Mouse (Mus musculus) Patski (cell line): Measurements from ENCODE around the gene Xcr1. TPM values are rescaled to one million over a fixed set of nuclear protein-coding genes. Genes with fewer than 3 reads are reported as not detected.

ENCODE experiments used
- ATAC-seq: fragments of 100-300 bp; one replicate; pipeline ENCODE4 v1.8.0; 2021
- CTCF ChIA-PET: fragments of 350-600 bp; sonication (Branson Sonifier 250); formaldehyde crosslinking; loops from one replicate; lab custom pipeline; 2022; ENCODE audit warnings: inconsistent platforms; lab: Charles Lee
- POLR2A ChIA-PET: fragments of 350-600 bp; sonication (Branson Sonifier 250); formaldehyde crosslinking; loops from one replicate; lab custom pipeline; 2022; ENCODE audit warnings: antibody characterized with exemption, inconsistent platforms; lab: Charles Lee
- DNase-seq: peaks from one replicate; pipeline ENCODE4 v3.0.0-alpha.2; 2011; ENCODE audit warnings: low read depth, low spot score
- H3K27me3 ChIP-seq: fragments of 371-371 bp; one replicate; pipeline ENCODE4 v1.5.1; 2021
- CTCF ChIP-seq: fragments of 100-300 bp; IDR thresholded peaks from one replicate; pipeline ENCODE4 v1.5.1; 2021
- in situ Hi-C: fragments of 300-500 bp; cut with MboI; formaldehyde crosslinking; loops from 3 replicates; pipeline ENCODE4 v1.11.1; 2018; ENCODE audit warnings: low pct_unique_long_range_greater_than_20kb, mixed read lengths
- polyA plus RNA-seq: library from polyadenylated mRNA; unstranded; gene quantifications from one replicate; pipeline ENCODE4 v1.2.3, GENCODE M21; 2021

Xcr1 gene
- polyA plus RNA-seq, 1 experiment from 2014 or later: 0.12 TPM

GRCm38 (mm10) chr9:123814821-123815220 is 47.0 kb downstream of the Xcr1 start:
- no peak for ATAC-seq
- H3K27me3 ChIP-seq: no peaks in the 10 kb centered on the region
- in situ Hi-C loops: no loop called here
- TF ChIP-seq CTCF: no peak
- CTCF ChIA-PET: no interaction called here
- DNase-seq: no peak
- POLR2A ChIA-PET: interaction anchor here (1.5 kb wide), 1 partner anchor 18 kb away, joined by 3 read pairs; no protein-coding TSS in a partner anchor

GRCm38 (mm10) chr9:123814326-123814725 is 47.5 kb downstream of the Xcr1 start:
- DNase-seq: no peak
- in situ Hi-C loops: no loop called here
- ChIA-PET POLR2A (no interaction called here), CTCF (no interaction called here)
- no peaks in the 10 kb centered on the region for H3K27me3 ChIP-seq
- ATAC-seq: no peak
- no peak for TF ChIP-seq CTCF

- in situ Hi-C loops: no loop called here
- H3K27me3 ChIP-seq: no peaks in the 10 kb centered on the region
- ChIA-PET POLR2A (no interaction called here), CTCF (no interaction called here)
- TF ChIP-seq CTCF: no peak
- no peak for DNase-seq
- ATAC-seq: no peak
Measured at GRCm38 (mm10) chr9:123811831-123812230, 50.0 kb downstream of the Xcr1 start.

- no peak for TF ChIP-seq CTCF
- CTCF ChIA-PET: no interaction called here
- in situ Hi-C loops: no loop called here
- ATAC-seq (no peak), DNase-seq (no peak)
- POLR2A ChIA-PET: interaction anchor here (0.5 kb wide), 1 partner anchor 283 kb away, joined by 5 read pairs; no protein-coding TSS in a partner anchor
- H3K27me3 ChIP-seq: no peaks in the 10 kb centered on the region
Measured at GRCm38 (mm10) chr9:123808583-123808982, 53.2 kb downstream of the Xcr1 start.

- ATAC-seq: no peak
- in situ Hi-C loops: no loop called here
- CTCF ChIA-PET: interaction anchor here (1.3 kb wide), 1 partner anchor 16 kb away, joined by 3 read pairs; no protein-coding TSS in a partner anchor
- POLR2A ChIA-PET: no interaction called here
- no peak for DNase-seq
- no peak for TF ChIP-seq CTCF
- H3K27me3 ChIP-seq: no peaks in the 10 kb centered on the region
Measured at GRCm38 (mm10) chr9:123806267-123806666, 55.6 kb downstream of the Xcr1 start, which contains the start of gene Cxcr6. Gene Cxcr6 (plus strand): TSS chr9:123806475.

- no peak for ATAC-seq
- H3K27me3 ChIP-seq: no peaks in the 10 kb centered on the region
- ChIA-PET CTCF (no interaction called here), POLR2A (no interaction called here)
- no peak for TF ChIP-seq CTCF
- in situ Hi-C loops: no loop called here
- DNase-seq: no peak
Measured at GRCm38 (mm10) chr9:123805241-123805640, 56.6 kb downstream of the Xcr1 start.

- ATAC-seq (no peak), DNase-seq (no peak)
- POLR2A ChIA-PET: no interaction called here
- TF ChIP-seq CTCF: no peak
- CTCF ChIA-PET: interaction anchor here (0.8 kb wide), 1 partner anchor 42 kb away, joined by 3 read pairs; no protein-coding TSS in a partner anchor
- in situ Hi-C loops: no loop called here
- H3K27me3 ChIP-seq: no peaks in the 10 kb centered on the region
Measured at GRCm38 (mm10) chr9:123802896-123803295, 58.9 kb downstream of the Xcr1 start.

- in situ Hi-C loops: no loop called here
Measured at GRCm38 (mm10) chr9:123802421-123802820, 59.4 kb downstream of the Xcr1 start.

More at GRCm38 (mm10) chr9:123802421-123802820, 59.4 kb downstream of the Xcr1 start:
- ChIA-PET CTCF (interaction anchor here (0.8 kb wide), 1 partner anchor 42 kb away, joined by 3 read pairs; no protein-coding TSS in a partner anchor), POLR2A (no interaction called here)
- no peak for TF ChIP-seq CTCF
- ATAC-seq (no peak), DNase-seq (no peak)
- H3K27me3 ChIP-seq: no peaks in the 10 kb centered on the region

Other genes starting within 250 kb of the Xcr1 start
- gene Slc6a20b, start 229.5 kb downstream of the Xcr1 start, polyA plus RNA-seq: 0.37 TPM
- gene Ccr9, start 183.6 kb downstream of the Xcr1 start, polyA plus RNA-seq: 0.01 TPM
- gene Slc6a20a, start 183.1 kb downstream of the Xcr1 start, polyA plus RNA-seq: not detected
- gene Lztfl1, start 144.3 kb downstream of the Xcr1 start, polyA plus RNA-seq: 71.0 TPM
- gene Cxcr6, start 55.6 kb downstream of the Xcr1 start, polyA plus RNA-seq: 0.06 TPM
- 22.6 TPM for gene Fyco1, start 10.1 kb downstream of the Xcr1 start, polyA plus RNA-seq
- not detected for gene Ccr1, start 106.7 kb upstream of the Xcr1 start, polyA plus RNA-seq
- gene Ccr1l1, start 116.4 kb upstream of the Xcr1 start, polyA plus RNA-seq: not detected
- not detected for gene Ccr3, start 159.9 kb upstream of the Xcr1 start, polyA plus RNA-seq
- not detected for gene Ccr2, start 239.9 kb upstream of the Xcr1 start, polyA plus RNA-seq